Mouse (Mus musculus) neural tube, embryonic 14.5 days (tissue): ENCODE measurements at regions not wholly inside any gene's neighbourhood (a gene's known extent, or its start where the extent isn't known, plus 50 kb on each side); places are given as distances from the start of the nearest gene placed in this dataset.
A peak's percentile ranks its signal among the peaks of the same experiment; 100 is the strongest.

Source experiments
- ATAC-seq: fragments of 200-750 bp; cut with Nextera tagmentation; 2 replicates; pipeline ENCODE4 v1.8.0; 2017; ENCODE audit warnings: low read depth, mild to moderate bottlenecking, moderate TSS enrichment, moderate library complexity
- H3K27ac ChIP-seq: fragments of 300-500 bp; sonication (generic); 2 replicates; pipeline ENCODE4 v1.5.1; 2014; ENCODE audit warnings: low read depth, mild to moderate bottlenecking, control low read depth, low read length, moderate library complexity, mixed read lengths
- H3K27me3 ChIP-seq: fragments of 300-500 bp; sonication (generic); 2 replicates; pipeline ENCODE4 v1.6.1; 2014; ENCODE audit warnings: low read length; ENCODE audit not compliant: control insufficient read depth, insufficient read depth
- H3K36me3 ChIP-seq: fragments of 300-500 bp; sonication (generic); 2 replicates; pipeline ENCODE4 v1.6.1; 2014; ENCODE audit warnings: low read length, mixed read lengths; ENCODE audit not compliant: control insufficient read depth, insufficient read depth
- H3K4me1 ChIP-seq: fragments of 300-500 bp; sonication (generic); 2 replicates; pipeline ENCODE4 v1.6.1; 2014; ENCODE audit warnings: low read length; ENCODE audit not compliant: control insufficient read depth, insufficient read depth
- H3K4me2 ChIP-seq: fragments of 300-500 bp; sonication (generic); 2 replicates; pipeline ENCODE4 v1.6.1; 2014; ENCODE audit warnings: mild to moderate bottlenecking, low read depth, low read length, control low read depth
- H3K4me3 ChIP-seq: fragments of 300-500 bp; sonication (generic); 2 replicates; pipeline ENCODE4 v1.5.1; 2014; ENCODE audit warnings: low read depth, low read length, control low read depth, mixed read lengths
- H3K9ac ChIP-seq: fragments of 300-500 bp; sonication (generic); replicated peaks from 2 replicates; pipeline ENCODE4 v1.6.1; 2014; ENCODE audit warnings: low read depth, mild to moderate bottlenecking, control low read depth, low read length, mixed read lengths
- H3K9me3 ChIP-seq: fragments of 300-500 bp; sonication (generic); 2 replicates; pipeline ENCODE4 v1.6.1; 2016; ENCODE audit warnings: low read length; ENCODE audit not compliant: control insufficient read depth
- WGBS: fragments of 180-500 bp; shearing (Covaris S2); extraction: QIAGEN DNeasy Blood & Tissue Kit; methylation state at CpG from one replicate; pipeline ENCODE4 v1.1.7; 2014; 5-methylcytosine and 5-hydroxymethylcytosine counted together

GRCm38 (mm10) chr14:47795062-47795461, 146.8 kb downstream of the Ktn1 start:
- H3K9me3 ChIP-seq, result no peaks in the 10 kb centered on the region
- no peak overlapping the region for H3K9ac ChIP-seq
- no peaks in the 10 kb centered on the region for H3K27me3 ChIP-seq
- no peak for ATAC-seq
- H3K4me2 ChIP-seq, result no peak overlapping the region
- WGBS, result 94% methylated on average over 4 of the region's 4 CpGs
- H3K36me3 ChIP-seq, result no peaks in the 10 kb centered on the region
- no peak overlapping the region for H3K27ac ChIP-seq
- H3K4me3 ChIP-seq, result no peak overlapping the region
- no peaks in the 10 kb centered on the region for H3K4me1 ChIP-seq

GRCm38 (mm10) chr14:47798203-47798602, 150.0 kb downstream of the Ktn1 start:
- H3K4me1 ChIP-seq, result no peaks in the 10 kb centered on the region
- H3K27me3 ChIP-seq, result no peaks in the 10 kb centered on the region
- H3K9ac ChIP-seq, result no peak overlapping the region
- no peak overlapping the region for H3K4me2 ChIP-seq
- no peak overlapping the region for H3K27ac ChIP-seq
- no peak overlapping the region for H3K4me3 ChIP-seq
- H3K9me3 ChIP-seq, result no peaks in the 10 kb centered on the region
- no peak for ATAC-seq
- no peaks in the 10 kb centered on the region for H3K36me3 ChIP-seq
- 86% methylated on average over 3 of the region's 3 CpGs for WGBS

GRCm38 (mm10) chr14:47799564-47799963, 151.3 kb downstream of the Ktn1 start:
- H3K27ac ChIP-seq, result no peak overlapping the region
- no peak overlapping the region for H3K9ac ChIP-seq
- H3K4me3 ChIP-seq, result no peak overlapping the region
- no peak overlapping the region for H3K4me2 ChIP-seq
- H3K27me3 ChIP-seq, result no peaks in the 10 kb centered on the region
- no peaks in the 10 kb centered on the region for H3K9me3 ChIP-seq
- no peaks in the 10 kb centered on the region for H3K36me3 ChIP-seq
- ATAC-seq, result no peak
- no peaks in the 10 kb centered on the region for H3K4me1 ChIP-seq
- 46% methylated on average over 2 of the region's 2 CpGs for WGBS

- Histone ChIP-seq H3K27me3 (no peaks in the 10 kb centered on the region), H3K9me3 (no peaks in the 10 kb centered on the region), H3K36me3 (no peaks in the 10 kb centered on the region), H3K4me3 (no peak overlapping the region), H3K4me1 (peaks cover 10% of the 10 kb centered on the region), H3K4me2 (no peak overlapping the region), H3K27ac (no peak overlapping the region), H3K9ac (no peak overlapping the region)
- peak; percentile 63 for ATAC-seq
- 46% methylated on average over 1 of the region's 1 CpGs for WGBS
Measured at GRCm38 (mm10) chr14:47805202-47805601, 157.0 kb downstream of the Ktn1 start.

- WGBS, result 11% methylated on average over 9 of the region's 9 CpGs
- no peak overlapping the region for H3K9ac ChIP-seq
Measured at GRCm38 (mm10) chr14:47805771-47806535, 157.7 kb downstream of the Ktn1 start.

GRCm38 (mm10) chr14:47808097-47808910, 160.1 kb downstream of the Ktn1 start:
- H3K27ac ChIP-seq, result no peak overlapping the region
- H3K4me1 ChIP-seq, result peaks cover 10% of the 10 kb centered on the region
- H3K4me3 ChIP-seq, result no peak overlapping the region
- no peak overlapping the region for H3K9ac ChIP-seq
- WGBS, result 16% methylated on average over 10 of the region's 10 CpGs
- ATAC-seq, result 0 out of 2 replicates have a peak, but pooled peaks have one; percentile 13
- no peaks in the 10 kb centered on the region for H3K27me3 ChIP-seq
- no peaks in the 10 kb centered on the region for H3K9me3 ChIP-seq
- H3K4me2 ChIP-seq, result no peak overlapping the region
- H3K36me3 ChIP-seq, result no peaks in the 10 kb centered on the region

More at GRCm38 (mm10) chr14:47805771-47806535, 157.7 kb downstream of the Ktn1 start:
- Histone ChIP-seq H3K4me2 (no peak overlapping the region), H3K9me3 (no peaks in the 10 kb centered on the region), H3K4me1 (peaks cover 10% of the 10 kb centered on the region), H3K36me3 (no peaks in the 10 kb centered on the region), H3K27ac (no peak overlapping the region), H3K4me3 (no peak overlapping the region), H3K27me3 (no peaks in the 10 kb centered on the region)
- peak; percentile 87 for ATAC-seq

- Histone ChIP-seq H3K4me3 (no peak overlapping the region), H3K9ac (no peak overlapping the region), H3K9me3 (no peaks in the 10 kb centered on the region), H3K27me3 (no peaks in the 10 kb centered on the region), H3K4me2 (no peak overlapping the region), H3K4me1 (no peaks in the 10 kb centered on the region), H3K27ac (no peak overlapping the region), H3K36me3 (no peaks in the 10 kb centered on the region)
- ATAC-seq, result no peak
- WGBS, result 95% methylated on average over 3 of the region's 3 CpGs
Measured at GRCm38 (mm10) chr14:47818224-47818623, 170.0 kb downstream of the Ktn1 start.

- Histone ChIP-seq H3K9me3 (no peaks in the 10 kb centered on the region), H3K36me3 (no peaks in the 10 kb centered on the region), H3K27ac (no peak overlapping the region), H3K4me2 (no peak overlapping the region), H3K27me3 (no peaks in the 10 kb centered on the region), H3K4me1 (no peaks in the 10 kb centered on the region), H3K9ac (no peak overlapping the region), H3K4me3 (no peak overlapping the region)
- no peak for ATAC-seq
- WGBS, result 61% methylated on average over 3 of the region's 3 CpGs
Measured at GRCm38 (mm10) chr14:47818641-47819040, 170.4 kb downstream of the Ktn1 start.

GRCm38 (mm10) chr14:47820571-47821143, 172.4 kb downstream of the Ktn1 start:
- H3K4me3 ChIP-seq, result no peak overlapping the region
- WGBS, result 59% methylated on average over 13 of the region's 13 CpGs
- no peaks in the 10 kb centered on the region for H3K36me3 ChIP-seq
- peak; percentile 59; the same call in 1 of the 2 replicates for ATAC-seq
- no peaks in the 10 kb centered on the region for H3K4me1 ChIP-seq
- H3K4me2 ChIP-seq, result no peak overlapping the region
- H3K9me3 ChIP-seq, result no peaks in the 10 kb centered on the region
- H3K27ac ChIP-seq, result no peak overlapping the region
- no peak overlapping the region for H3K9ac ChIP-seq
- no peaks in the 10 kb centered on the region for H3K27me3 ChIP-seq
